Mouse (Mus musculus) cortical plate, adult 2 months (tissue): ENCODE data around the gene Celf2. TPM values are rescaled to one million over a fixed set of nuclear protein-coding genes. Genes with fewer than 3 reads are reported as not detected.

ENCODE experiments used
- H3K27ac ChIP-seq: fragments of 200-500 bp; 2 replicates; pipeline ENCODE4 v1.5.1; 2012; ENCODE audit warnings: low read length, control low read depth, inconsistent platforms; ENCODE audit not compliant: insufficient read depth
- H3K4me1 ChIP-seq: fragments of 200-500 bp; 2 replicates; pipeline ENCODE4 v1.6.1; 2011; ENCODE audit warnings: low read length; ENCODE audit not compliant: control insufficient read depth, insufficient read depth
- H3K4me3 ChIP-seq: fragments of 200-500 bp; 2 replicates; pipeline ENCODE4 v1.5.1; 2011; ENCODE audit warnings: mild to moderate bottlenecking, low read length, control low read depth; ENCODE audit not compliant: insufficient read depth
- CTCF ChIP-seq: fragments of 200-500 bp; IDR thresholded peaks from 2 replicates; pipeline ENCODE4 v1.5.1; 2011; ENCODE audit warnings: mild to moderate bottlenecking, control low read depth, low read length; ENCODE audit not compliant: insufficient read depth; ENCODE audit errors: extremely low read depth
- POLR2A ChIP-seq: fragments of 200-500 bp; IDR thresholded peaks from 2 replicates; pipeline ENCODE4 v1.6.1; 2011; ENCODE audit warnings: mild to moderate bottlenecking, low read length, control low read depth; ENCODE audit not compliant: insufficient read depth; ENCODE audit errors: extremely low read depth
- polyA plus RNA-seq: library from polyadenylated mRNA; depleted of rRNA; stranded (reverse); fragments of >200 nt; gene quantifications from 2 replicates; pipeline ENCODE4 v1.2.3, GENCODE M21; 2012

Gene Celf2
- polyA plus RNA-seq, 1 experiment: 181 TPM

- Histone ChIP-seq H3K4me3 (no peak overlapping the region), H3K4me1 (peaks cover 15% of the 10 kb centered on the region; the same call in 1 of the 2 replicates), H3K27ac (peak overlapping the region; percentile 66)
- no peak for TF ChIP-seq CTCF
- no peak for TF ChIP-seq POLR2A
These were observed 441.1 kb downstream of the Celf2 start for GRCm38 (mm10) chr2:7068281-7068680.

- TF ChIP-seq POLR2A (no peak), CTCF (no peak)
- peaks cover 16% of the 10 kb centered on the region for H3K4me1 ChIP-seq
- no peak overlapping the region for H3K4me3 ChIP-seq
- 0 out of 2 replicates have a peak overlapping the region, but pooled peaks have one; percentile 16 for H3K27ac ChIP-seq
These were observed 445.7 kb downstream of the Celf2 start for GRCm38 (mm10) chr2:7063574-7064192.

- H3K27ac ChIP-seq: no peak overlapping the region
- peaks cover 9% of the 10 kb centered on the region for H3K4me1 ChIP-seq
- no peak overlapping the region for H3K4me3 ChIP-seq
- no peak for TF ChIP-seq CTCF
- TF ChIP-seq POLR2A: no peak
These were observed 448.8 kb downstream of the Celf2 start for GRCm38 (mm10) chr2:7060490-7061105.

- Histone ChIP-seq H3K4me1 (peaks cover 9% of the 10 kb centered on the region), H3K27ac (no peak overlapping the region), H3K4me3 (no peak overlapping the region)
- no peak for TF ChIP-seq POLR2A
- no peak for TF ChIP-seq CTCF
These were observed 453.0 kb downstream of the Celf2 start for GRCm38 (mm10) chr2:7056401-7056800.

- Histone ChIP-seq H3K27ac (no peak overlapping the region), H3K4me3 (no peak overlapping the region), H3K4me1 (peaks cover 9% of the 10 kb centered on the region)
- no peak for TF ChIP-seq POLR2A
- no peak for TF ChIP-seq CTCF
These were observed 453.4 kb downstream of the Celf2 start for GRCm38 (mm10) chr2:7055958-7056357.

- H3K4me1 ChIP-seq: peaks cover 3% of the 10 kb centered on the region
- no peak for TF ChIP-seq POLR2A
- TF ChIP-seq CTCF: no peak
- H3K4me3 ChIP-seq: no peak overlapping the region
- H3K27ac ChIP-seq: peak overlapping the region; percentile 74
These were observed 458.3 kb downstream of the Celf2 start for GRCm38 (mm10) chr2:7051090-7051489.

GRCm38 (mm10) chr2:7046155-7046554, 463.2 kb downstream of the Celf2 start:
- no peak for TF ChIP-seq CTCF
- no peak for TF ChIP-seq POLR2A
- H3K27ac ChIP-seq: peak overlapping the region; percentile 92; the same call in 1 of the 2 replicates
- peaks cover 4% of the 10 kb centered on the region for H3K4me1 ChIP-seq
- H3K4me3 ChIP-seq: no peak overlapping the region

GRCm38 (mm10) chr2:7045531-7045930, 463.8 kb downstream of the Celf2 start:
- Histone ChIP-seq H3K4me1 (peaks cover 4% of the 10 kb centered on the region), H3K27ac (peak overlapping the region; percentile 92), H3K4me3 (no peak overlapping the region)
- TF ChIP-seq POLR2A (no peak), CTCF (no peak)

- Histone ChIP-seq H3K27ac (0 out of 2 replicates have a peak overlapping the region, but pooled peaks have one; percentile 64), H3K4me1 (peaks cover 4% of the 10 kb centered on the region), H3K4me3 (no peak overlapping the region)
- TF ChIP-seq POLR2A (no peak), CTCF (no peak)
These were observed 465.4 kb downstream of the Celf2 start for GRCm38 (mm10) chr2:7043770-7044459.

GRCm38 (mm10) chr2:7040940-7041339, 468.4 kb downstream of the Celf2 start:
- Histone ChIP-seq H3K27ac (no peak overlapping the region), H3K4me1 (peaks cover 6% of the 10 kb centered on the region), H3K4me3 (no peak overlapping the region)
- no peak for TF ChIP-seq POLR2A
- no peak for TF ChIP-seq CTCF

GRCm38 (mm10) chr2:7038991-7039390, 470.4 kb downstream of the Celf2 start:
- H3K27ac ChIP-seq: peak overlapping the region; percentile 21; the same call in 1 of the 2 replicates
- H3K4me3 ChIP-seq: no peak overlapping the region
- no peak for TF ChIP-seq POLR2A
- TF ChIP-seq CTCF: no peak
- peaks cover 6% of the 10 kb centered on the region; the same call in 1 of the 2 replicates for H3K4me1 ChIP-seq
